Mouse (Mus musculus): ENCODE measurements around the gene Ptpre.
"Not testable (repeated sequence)": the region's sequence is repeated elsewhere in the genome, so short reads cannot be mapped to it uniquely, and the experiment has no call there.

Ptpre gene

GRCm38 (mm10) chr7:135680334-135680733 lies 143.1 kb downstream of the Ptpre start:
- no peak for DNase-seq (ENCODE audit: extremely low read depth, insufficient read length, low spot score)

- DNase-seq (ENCODE audit: extremely low read depth, insufficient read length, low spot score): not testable (repeated sequence)
These were observed 146.8 kb downstream of the Ptpre start for GRCm38 (mm10) chr7:135684098-135684497.

GRCm38 (mm10) chr7:135684938-135685337 lies 147.7 kb downstream of the Ptpre start:
- DNase-seq (ENCODE audit: extremely low read depth, insufficient read length, low spot score): no peak

GRCm38 (mm10) chr7:135689396-135689795 lies 152.1 kb downstream of the Ptpre start:
- no peak for DNase-seq (ENCODE audit: extremely low read depth, insufficient read length, low spot score)

GRCm38 (mm10) chr7:135691941-135692340 lies 154.7 kb downstream of the Ptpre start:
- DNase-seq (ENCODE audit: extremely low read depth, insufficient read length, low spot score): no peak

- DNase-seq (ENCODE audit: extremely low read depth, insufficient read length, low spot score): no peak
These were observed 156.8 kb downstream of the Ptpre start for GRCm38 (mm10) chr7:135694130-135694529.

GRCm38 (mm10) chr7:135694796-135695195 lies 157.5 kb downstream of the Ptpre start:
- DNase-seq (ENCODE audit: extremely low read depth, insufficient read length, low spot score): no peak

GRCm38 (mm10) chr7:135696127-135696526 lies 158.8 kb downstream of the Ptpre start:
- no peak for DNase-seq (ENCODE audit: extremely low read depth, insufficient read length, low spot score)

- DNase-seq (ENCODE audit: extremely low read depth, insufficient read length, low spot score): not testable (repeated sequence)
These were observed 159.9 kb downstream of the Ptpre start for GRCm38 (mm10) chr7:135697021-135697740.

- DNase-seq (ENCODE audit: extremely low read depth, insufficient read length, low spot score): no peak
These were observed 161.1 kb downstream of the Ptpre start for GRCm38 (mm10) chr7:135698362-135698761.

- DNase-seq (ENCODE audit: extremely low read depth, insufficient read length, low spot score): not testable (repeated sequence)
These were observed 162.1 kb downstream of the Ptpre start for GRCm38 (mm10) chr7:135699351-135699750.

- DNase-seq (ENCODE audit: extremely low read depth, insufficient read length, low spot score): no peak
These were observed 166.4 kb downstream of the Ptpre start for GRCm38 (mm10) chr7:135703600-135704148.

GRCm38 (mm10) chr7:135704251-135704650 lies 167.0 kb downstream of the Ptpre start:
- no peak for DNase-seq (ENCODE audit: extremely low read depth, insufficient read length, low spot score)

- no peak for DNase-seq (ENCODE audit: extremely low read depth, insufficient read length, low spot score)
These were observed 167.8 kb downstream of the Ptpre start for GRCm38 (mm10) chr7:135705083-135705482.

GRCm38 (mm10) chr7:135705753-135706152 lies 168.5 kb downstream of the Ptpre start:
- no peak for DNase-seq (ENCODE audit: extremely low read depth, insufficient read length, low spot score)

- no peak for DNase-seq (ENCODE audit: extremely low read depth, insufficient read length, low spot score)
These were observed 173.4 kb downstream of the Ptpre start for GRCm38 (mm10) chr7:135710702-135711101.

GRCm38 (mm10) chr7:135712534-135712933 lies 175.3 kb downstream of the Ptpre start:
- no peak for DNase-seq (ENCODE audit: extremely low read depth, insufficient read length, low spot score)

GRCm38 (mm10) chr7:135713326-135713725 lies 176.0 kb downstream of the Ptpre start:
- no peak for DNase-seq (ENCODE audit: extremely low read depth, insufficient read length, low spot score)

GRCm38 (mm10) chr7:135715166-135715565 lies 177.9 kb downstream of the Ptpre start:
- DNase-seq (ENCODE audit: extremely low read depth, insufficient read length, low spot score): no peak

GRCm38 (mm10) chr7:135715642-135716444 lies 178.6 kb downstream of the Ptpre start, which contains the start of gene Mki67:
Gene Mki67 (minus strand): TSS chr7:135716361.
- DNase-seq (ENCODE audit: extremely low read depth, insufficient read length, low spot score): peak; percentile 76

GRCm38 (mm10) chr7:135716445-135716877 lies 179.2 kb downstream of the Ptpre start:
- DNase-seq (ENCODE audit: extremely low read depth, insufficient read length, low spot score): peak; percentile 84

All from 3134 (cell line).